Mouse (Mus musculus) kidney, postnatal 10 days (tissue): Measurements from ENCODE around the gene Sh3pxd2a.

Experiments
- DNase-seq: peaks from one replicate; pipeline ENCODE4 v3.0.0; 2021; ENCODE audit warnings: mixed read lengths

Sh3pxd2a gene

GRCm38 (mm10) chr19:47455001-47455755 lies 9.0 kb downstream of the Sh3pxd2a start:
- DNase-seq = peak; percentile 55

GRCm38 (mm10) chr19:47454167-47455000 lies 9.8 kb downstream of the Sh3pxd2a start:
- no peak for DNase-seq

DNA sequence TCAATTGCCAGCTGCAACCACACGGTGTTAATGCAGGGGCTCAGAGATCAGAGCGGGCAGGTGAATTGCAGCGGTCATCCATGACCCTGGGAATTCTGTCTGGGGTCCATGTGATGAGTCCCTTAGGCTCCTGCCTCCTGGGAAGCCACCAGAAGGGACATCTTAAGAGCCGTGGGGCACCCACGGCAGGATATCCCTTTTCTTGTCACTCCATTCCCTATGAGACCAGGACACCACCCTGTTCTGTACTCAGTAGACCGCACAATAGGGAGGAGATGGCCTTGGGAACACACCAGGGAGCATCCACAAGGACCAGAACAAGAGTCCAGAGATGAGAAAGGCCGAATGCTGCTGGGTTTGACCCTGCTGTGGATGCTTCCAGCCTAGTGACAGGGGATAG lies 10.8 kb downstream of the Sh3pxd2a start:
- no peak for DNase-seq

GRCm38 (mm10) chr19:47452682-47453081 lies 11.5 kb downstream of the Sh3pxd2a start:
- peak; percentile 76 for DNase-seq

DNA sequence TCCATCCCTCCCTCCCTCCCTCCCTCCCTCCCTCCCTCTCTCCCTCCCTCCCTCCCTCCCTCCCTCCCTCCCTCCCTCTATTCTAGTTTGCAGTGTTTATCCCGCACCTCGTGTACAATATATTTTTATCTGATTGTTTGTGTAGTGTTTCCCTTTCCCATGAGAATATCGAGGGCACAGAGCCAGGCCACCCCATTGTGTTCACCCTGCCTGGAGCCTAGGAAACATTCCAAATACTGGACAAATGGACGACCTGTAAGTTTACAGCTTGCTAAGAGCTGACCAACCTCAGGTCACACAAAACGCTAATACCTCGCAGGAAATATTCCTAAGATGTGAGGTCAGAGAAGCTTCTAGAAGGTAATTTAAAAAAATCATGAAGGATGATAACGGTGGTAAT lies 12.0 kb downstream of the Sh3pxd2a start:
- peak; percentile 59 for DNase-seq

DNA sequence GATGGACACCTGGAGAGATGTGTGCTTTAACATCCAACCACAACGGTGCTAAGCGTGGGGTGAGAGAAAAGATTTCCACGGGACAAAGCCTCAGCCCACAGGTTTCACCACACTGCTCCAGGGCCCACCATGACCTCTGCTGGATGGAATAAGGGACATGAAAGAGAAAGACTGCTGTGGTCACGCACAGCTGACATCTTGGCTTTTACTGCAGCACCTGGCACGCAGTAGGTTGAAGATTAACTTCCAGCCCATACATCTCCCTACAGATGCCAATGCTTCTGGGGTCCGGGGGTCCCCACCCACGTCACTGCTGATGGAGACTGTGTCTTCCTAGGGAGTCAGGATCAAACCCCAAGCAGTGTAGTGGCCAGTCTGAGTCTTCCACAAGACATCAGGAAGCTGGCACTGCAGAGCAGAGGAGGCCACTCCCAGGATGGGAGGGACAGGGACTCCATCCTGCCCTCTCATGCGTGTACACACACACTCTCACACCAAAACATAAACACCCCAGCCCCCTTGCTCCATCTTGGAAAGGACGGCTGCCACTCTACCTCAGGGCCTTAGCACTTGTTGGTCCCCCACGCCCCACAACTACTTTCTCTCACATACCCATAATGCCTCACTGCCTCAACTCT lies 12.6 kb downstream of the Sh3pxd2a start:
- DNase-seq = peak; percentile 45

DNA sequence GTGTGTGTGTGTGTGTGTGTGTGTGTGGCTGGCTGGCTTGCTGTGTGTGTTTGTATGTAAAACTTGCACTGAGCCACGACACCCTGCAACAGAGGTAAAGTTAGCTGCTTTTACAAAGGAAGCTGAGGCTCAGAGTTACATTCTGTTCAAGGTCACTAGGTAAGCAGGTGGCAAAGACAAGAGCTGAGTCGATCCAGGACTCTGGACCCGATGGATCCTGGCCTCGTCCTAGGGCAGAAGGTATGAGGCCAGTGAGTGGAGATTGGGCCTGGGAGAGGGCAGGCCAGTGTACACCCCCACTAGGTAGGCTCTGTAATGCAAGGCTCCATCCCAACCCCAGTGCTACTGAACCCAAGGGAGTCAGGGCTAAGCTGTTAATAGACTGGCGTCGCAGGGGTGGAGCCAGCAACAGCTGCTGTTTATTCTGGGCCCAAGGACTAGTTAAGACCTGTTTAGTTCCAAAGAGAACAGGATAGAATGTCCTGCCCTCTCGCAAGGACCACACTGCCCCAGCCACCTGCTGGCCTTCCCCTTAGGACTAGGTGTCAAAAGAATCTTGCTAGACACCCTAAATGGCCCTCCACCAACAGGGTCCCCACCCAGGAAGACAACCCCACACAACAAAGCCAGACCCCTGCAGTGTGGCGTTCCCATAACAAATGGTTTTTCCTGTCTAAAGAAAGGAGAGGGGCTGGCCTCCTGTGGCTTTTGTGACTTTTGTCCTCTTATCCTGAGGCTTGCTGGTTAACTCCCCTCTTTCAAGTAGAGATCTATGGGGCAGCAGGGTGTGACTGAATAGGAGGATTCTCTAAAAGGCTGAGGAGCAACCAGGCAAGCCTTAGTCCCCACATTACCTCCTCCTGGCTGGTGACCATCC lies 13.7 kb downstream of the Sh3pxd2a start:
- DNase-seq = no peak

DNA sequence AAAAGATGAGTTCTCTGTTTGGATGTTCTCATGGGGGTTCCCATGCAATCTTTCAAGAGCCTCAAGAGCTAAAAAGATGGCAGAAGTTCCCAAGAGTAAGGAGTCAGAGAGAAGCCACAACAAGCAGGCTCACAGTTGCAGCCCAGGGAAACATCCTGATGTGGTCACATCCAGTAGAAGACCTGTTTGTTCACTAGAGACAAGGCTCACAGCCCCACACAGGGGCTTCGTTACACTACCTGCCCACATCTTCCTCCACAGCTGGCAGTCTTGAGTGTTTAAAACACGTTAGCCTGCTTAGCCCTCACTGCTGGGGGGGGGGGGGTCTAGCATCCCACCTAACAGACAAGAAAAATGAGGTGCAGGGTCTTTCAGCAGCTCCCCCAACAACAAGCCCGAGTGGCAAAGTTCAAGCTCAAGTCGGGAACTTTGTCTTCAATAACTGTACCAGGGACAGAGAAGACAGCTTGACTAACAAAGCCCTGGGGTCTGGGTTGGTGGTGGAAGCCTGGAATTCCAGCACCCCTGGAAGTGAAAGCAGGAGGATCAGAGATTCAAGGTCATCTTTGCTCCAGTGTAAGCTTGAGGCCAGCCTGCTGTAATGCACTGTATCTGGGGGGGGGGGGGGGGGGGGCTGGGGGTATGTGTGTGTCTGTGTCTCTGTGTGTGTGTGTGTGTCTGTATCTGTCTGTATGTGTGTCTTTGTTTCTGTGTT lies 14.5 kb downstream of the Sh3pxd2a start:
- no peak for DNase-seq

DNA sequence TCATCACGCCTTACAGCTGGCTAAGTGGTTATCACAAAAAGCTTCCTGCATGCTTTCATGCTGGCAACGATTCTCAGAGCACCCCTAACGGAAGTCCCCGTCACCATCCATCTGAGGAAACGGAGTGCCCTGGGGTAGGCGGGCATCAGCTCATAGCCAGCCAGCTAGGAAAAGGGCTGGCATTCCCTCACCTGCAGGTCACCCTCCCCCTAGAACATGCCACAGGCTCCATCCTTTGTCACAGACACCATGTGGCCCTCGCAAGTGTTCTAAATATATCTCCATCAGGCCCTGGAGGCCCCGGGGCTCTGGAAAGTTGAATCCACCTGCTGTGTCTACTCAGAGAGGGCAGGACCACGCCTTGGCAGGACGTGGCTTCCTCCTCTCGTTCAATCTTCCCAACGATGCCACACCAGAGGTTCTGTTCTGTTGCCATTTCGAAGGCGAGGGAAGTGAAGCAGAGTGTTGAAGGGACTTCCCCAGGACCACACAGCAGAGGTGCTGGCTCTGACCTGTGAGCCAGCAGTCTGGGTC lies 15.5 kb downstream of the Sh3pxd2a start:
- DNase-seq = no peak

GRCm38 (mm10) chr19:47446841-47447365 lies 17.3 kb downstream of the Sh3pxd2a start:
- DNase-seq = peak; percentile 78

GRCm38 (mm10) chr19:47446130-47446529 lies 18.1 kb downstream of the Sh3pxd2a start:
- DNase-seq = no peak

DNA sequence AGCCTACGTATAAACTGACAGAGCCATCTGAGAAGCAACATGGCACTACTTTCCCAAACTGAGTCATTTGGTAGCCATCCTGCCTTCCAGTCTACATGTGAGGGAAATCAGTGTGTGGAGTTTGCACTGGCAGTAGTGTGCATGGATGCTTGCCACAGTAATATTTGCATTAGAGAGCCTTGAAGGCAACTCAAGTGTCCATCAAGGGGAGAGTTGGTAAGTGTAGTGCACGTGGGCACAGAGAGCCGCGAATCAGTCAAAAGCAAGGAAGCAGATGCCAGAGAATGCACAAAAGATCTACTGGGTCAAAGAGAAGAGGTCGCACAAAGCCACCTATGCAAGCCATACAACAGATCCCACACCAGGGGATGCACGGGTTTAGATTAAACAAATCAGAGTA lies 18.5 kb downstream of the Sh3pxd2a start:
- no peak for DNase-seq

DNA sequence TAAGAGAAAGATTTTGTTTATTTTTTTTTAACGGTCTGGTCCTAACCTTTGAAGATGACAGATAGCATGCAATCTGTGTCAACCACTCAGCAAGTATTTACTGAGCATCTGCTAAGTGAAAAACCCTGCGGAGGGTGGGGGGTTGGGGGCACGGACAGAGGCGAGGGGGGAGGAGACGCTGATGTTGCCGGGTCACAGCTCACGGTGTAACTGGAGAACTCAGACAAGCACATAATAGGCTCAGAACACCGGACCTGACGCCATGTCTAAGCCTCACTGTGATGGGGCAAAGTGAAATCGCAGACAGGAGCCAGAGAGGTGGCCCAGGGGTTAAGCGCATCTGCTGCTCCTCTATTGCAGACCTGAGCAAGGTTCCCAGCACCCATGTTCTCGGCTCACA lies 19.7 kb downstream of the Sh3pxd2a start:
- no peak for DNase-seq

DNA sequence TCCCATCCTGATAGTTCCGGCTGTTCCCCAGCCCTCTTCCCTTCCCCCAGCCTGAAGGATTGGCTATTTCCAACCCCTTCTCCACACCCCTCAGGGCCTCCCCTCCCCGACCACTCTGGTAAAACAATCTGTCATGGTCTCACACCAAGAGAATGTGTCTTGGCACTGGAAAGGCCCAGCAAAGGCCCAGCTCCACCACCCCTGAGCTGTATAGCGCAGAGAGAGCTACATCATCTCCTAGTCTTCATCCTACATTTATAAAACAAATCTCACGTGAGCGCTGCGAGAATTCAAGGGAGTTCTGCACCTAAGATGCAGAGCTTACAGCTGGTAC lies 21.9 kb downstream of the Sh3pxd2a start:
- no peak for DNase-seq

DNA sequence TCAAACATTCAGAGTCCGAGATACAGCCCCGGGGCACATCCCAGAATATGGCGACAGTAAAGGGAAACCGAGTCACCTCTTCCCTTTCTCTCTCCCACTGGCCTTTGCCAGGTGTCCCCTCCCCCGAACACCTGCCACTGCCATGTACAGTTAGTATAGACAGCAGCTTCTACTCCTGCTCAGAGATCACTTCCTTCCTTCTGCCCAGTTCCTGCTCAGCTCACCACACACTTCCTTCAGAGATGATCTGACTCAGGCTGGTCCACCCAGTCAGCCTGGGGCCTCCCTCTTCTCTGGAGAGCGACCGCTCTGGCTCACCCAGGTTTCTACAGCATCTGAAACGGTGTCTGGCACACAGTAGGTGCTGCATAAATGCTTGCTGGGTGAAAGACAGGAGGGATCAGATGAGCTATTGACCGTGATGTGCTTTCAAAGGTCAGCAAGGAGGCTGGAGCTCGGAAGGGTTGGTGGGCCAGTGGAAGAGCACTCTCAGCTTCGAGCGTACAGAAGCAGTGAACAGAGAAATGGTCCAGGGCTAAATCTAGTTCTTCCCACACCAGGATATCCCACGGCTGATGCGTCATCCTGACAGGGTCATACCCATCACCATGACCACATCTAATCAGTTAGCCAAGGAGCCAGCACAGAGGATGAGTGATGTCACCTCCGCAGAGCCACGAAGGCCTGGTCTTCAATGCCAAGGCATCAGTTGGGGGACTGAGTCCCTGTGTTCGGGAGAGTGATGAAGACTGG lies 22.5 kb downstream of the Sh3pxd2a start:
- no peak for DNase-seq

DNA sequence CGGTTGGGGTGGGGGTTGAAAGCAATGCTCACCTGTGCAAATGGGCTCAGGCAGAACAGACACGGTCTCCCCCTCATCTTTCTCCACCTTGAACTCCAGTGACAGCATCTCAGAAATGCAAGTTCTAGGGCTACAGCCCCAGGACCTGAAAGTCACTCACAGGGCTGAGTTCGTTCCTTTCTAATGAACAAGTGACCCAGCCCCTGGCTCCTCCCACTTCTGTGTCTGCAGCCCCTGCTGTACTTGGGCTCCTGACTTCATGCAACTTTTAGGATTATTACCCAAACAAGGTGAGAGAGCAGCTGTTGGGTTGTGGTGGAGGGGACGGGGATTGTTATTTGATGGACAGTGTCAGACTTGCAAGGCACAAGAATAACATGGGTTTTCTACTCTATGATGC lies 23.2 kb downstream of the Sh3pxd2a start:
- no peak for DNase-seq

DNA sequence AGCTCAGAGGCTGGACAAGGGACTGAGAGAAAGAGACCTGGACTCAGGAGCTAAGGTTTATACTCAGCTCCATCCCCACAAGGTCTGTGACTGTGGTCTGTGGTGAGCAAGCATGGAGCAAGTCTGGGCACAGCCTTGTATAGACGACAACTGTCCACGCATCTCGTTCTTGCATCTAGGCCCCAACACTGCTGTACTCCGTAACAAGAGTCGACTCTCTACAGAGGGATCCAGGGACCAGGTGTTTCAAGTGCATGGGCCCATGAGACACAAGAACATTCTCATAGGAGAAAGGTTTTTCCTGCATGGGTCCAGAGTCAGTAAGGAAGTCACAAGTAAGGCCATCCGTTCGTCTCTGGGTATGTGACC lies 23.8 kb downstream of the Sh3pxd2a start:
- DNase-seq = no peak

DNA sequence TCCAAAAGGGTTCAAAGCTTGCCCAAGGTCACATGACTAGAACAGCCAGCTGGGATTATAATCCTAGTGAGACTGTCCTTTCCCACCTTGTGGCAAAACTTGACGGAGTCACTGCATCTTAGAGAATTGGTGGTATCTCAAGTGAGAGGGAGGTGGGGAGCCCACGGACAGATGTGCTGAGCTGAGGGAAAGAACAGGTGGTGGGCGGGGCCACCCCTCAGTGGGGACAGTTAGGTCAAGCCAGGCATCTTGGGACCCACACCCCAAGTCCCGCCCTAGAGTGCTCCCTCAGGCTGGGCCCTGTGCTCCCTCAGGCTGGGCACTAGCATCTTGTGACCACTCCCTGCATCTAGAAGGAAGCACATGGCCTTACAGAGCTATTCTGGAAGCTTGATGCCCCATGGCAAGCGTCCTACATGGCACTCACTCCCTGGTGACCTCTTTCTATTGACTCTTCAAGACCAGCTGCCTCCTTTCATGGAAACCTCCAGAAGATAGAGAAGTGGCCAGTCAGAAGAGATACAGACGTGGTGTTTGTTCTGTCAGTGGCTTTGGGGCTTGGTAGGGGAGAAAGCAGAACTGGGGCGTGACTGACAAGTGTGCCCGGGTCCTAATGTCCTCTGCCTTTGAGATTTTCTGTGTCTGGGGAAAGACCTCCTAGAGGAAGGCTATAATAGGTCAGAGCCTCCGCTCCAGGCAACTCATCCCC lies 24.3 kb downstream of the Sh3pxd2a start:
- no peak for DNase-seq

- DNase-seq = peak; percentile 76
Observed at GRCm38 (mm10) chr19:47438445-47438844, 25.8 kb downstream of the Sh3pxd2a start.

DNA sequence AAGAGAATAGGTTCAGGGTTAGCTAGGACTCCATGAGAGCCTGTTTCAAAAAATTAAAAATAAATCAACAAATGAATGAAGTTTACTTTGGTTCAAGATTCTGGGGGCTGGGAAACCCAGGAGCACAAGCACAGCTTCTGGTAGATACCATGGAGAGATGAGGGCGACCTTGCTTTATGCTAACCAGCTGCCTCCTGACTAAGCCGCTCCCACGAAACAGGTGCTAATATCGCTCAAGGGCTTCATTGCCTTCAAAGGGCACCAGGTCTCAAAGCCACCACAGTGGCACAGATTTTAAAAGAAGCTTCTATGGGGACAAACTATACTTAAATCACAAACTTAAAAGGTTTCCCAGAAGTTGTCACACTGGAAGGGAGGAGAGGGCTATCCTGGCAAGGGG lies 27.2 kb downstream of the Sh3pxd2a start:
- DNase-seq = no peak
